Mouse (Mus musculus) kidney, adult 2 months (tissue): ENCODE data around the gene Gzmd.
"Not testable (repeated sequence)": the region's sequence is repeated elsewhere in the genome, so short reads cannot be mapped to it uniquely, and the experiment has no call there.

Source experiments
- CTCF ChIP-seq: fragments of 200-500 bp; conservative IDR thresholded peaks from 2 replicates; pipeline ENCODE4 v1.5.1; 2011; ENCODE audit warnings: low read depth, mild to moderate bottlenecking, control low read depth, low read length, moderate library complexity, mixed read lengths; ENCODE audit not compliant: insufficient read depth, insufficient read length
- POLR2A ChIP-seq: fragments of 200-500 bp; IDR thresholded peaks from one replicate; pipeline ENCODE4 v1.6.1; 2011; ENCODE audit warnings: low read depth, low read length, control low read depth

DNA sequence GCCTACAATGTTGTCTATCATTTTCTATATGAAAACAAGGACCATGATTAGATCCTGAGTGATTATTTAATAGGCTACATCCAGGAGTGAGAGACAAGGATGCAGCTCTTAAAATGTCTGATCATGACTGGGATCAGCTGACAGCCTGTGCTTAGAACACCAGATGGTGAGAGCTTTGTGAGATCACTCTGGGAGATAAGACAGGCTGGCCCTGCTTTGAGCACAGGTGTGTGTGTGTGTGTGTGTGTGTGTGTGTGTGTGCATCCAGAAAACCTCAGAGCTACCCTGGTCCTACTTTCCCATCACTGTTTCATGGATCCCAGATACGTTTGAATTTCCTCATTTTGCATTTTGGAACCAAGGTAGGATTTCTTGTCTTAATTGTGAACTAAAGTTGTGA is 1.3 kb upstream of the Gzmd start:
- TF ChIP-seq CTCF, POLR2A: not testable (repeated sequence)
